Mouse (Mus musculus) colon, adult 2 months (tissue): Measurements from ENCODE around the gene Dhx38. TPM values are rescaled to one million over a fixed set of nuclear protein-coding genes. Genes with fewer than 3 reads are reported as not detected.

Experiments used
- polyA plus RNA-seq: library from polyadenylated mRNA; depleted of rRNA; stranded (reverse); fragments of >200 nt; gene quantifications from 2 replicates; pipeline ENCODE4 v1.2.3, GENCODE M21; 2012; rRNA removed

Gene Dhx38
- 16.8 and 18.2 TPM in 2 replicates for polyA plus RNA-seq

GRCm38 (mm10) chr8:109565498-109566333, at the start of gene Dhx38, which contains the start of gene Txnl4b:
Gene Dhx38 (minus strand): TSS chr8:109565861.
Gene Txnl4b (plus strand): TSS chr8:109565892.

GRCm38 (mm10) chr8:109614243-109615210, 48.9 kb upstream of the Dhx38 start, which contains the start of gene Pkd1l3:
Gene Pkd1l3 (plus strand): TSS chr8:109614517.

GRCm38 (mm10) chr8:109608271-109609152, 42.9 kb upstream of the Dhx38 start, which contains the start of gene Dhodh:
Gene Dhodh (minus strand): TSS chr8:109608673.

GRCm38 (mm10) chr8:109578900-109579301, 13.2 kb upstream of the Dhx38 start, which contains the start of gene Hp:
Gene Hp (minus strand): TSS chr8:109579172.

Other genes starting within 250 kb of the Dhx38 start
- not detected in 2 replicates for gene Pmfbp1, start 71.8 kb downstream of the Dhx38 start, polyA plus RNA-seq
- gene Txnl4b, start within 50 bp of the Dhx38 start, polyA plus RNA-seq: 2.2 and 3.0 TPM in 2 replicates
- 5.5 and 15.0 TPM in 2 replicates for gene Hp, start 13.3 kb upstream of the Dhx38 start, polyA plus RNA-seq
- 16.3 and 18.8 TPM in 2 replicates for gene Dhodh, start 42.8 kb upstream of the Dhx38 start, polyA plus RNA-seq
- gene Pkd1l3, start 48.7 kb upstream of the Dhx38 start, polyA plus RNA-seq: 0.02 and 0.03 TPM in 2 replicates
- gene Ist1, start 127.4 kb upstream of the Dhx38 start, polyA plus RNA-seq: 38.7 and 43.8 TPM in 2 replicates
- 9.8 and 9.9 TPM in 2 replicates for gene Zfp821, start 139.7 kb upstream of the Dhx38 start, polyA plus RNA-seq
- 15.9 and 17.3 TPM in 2 replicates for gene Atxn1l, start 171.9 kb upstream of the Dhx38 start, polyA plus RNA-seq
- gene Ap1g1, start 212.7 kb upstream of the Dhx38 start, polyA plus RNA-seq: 21.0 and 21.6 TPM in 2 replicates